Mouse (Mus musculus): ENCODE measurements at regions not wholly inside any gene's neighbourhood (a gene's known extent, or its start where the extent isn't known, plus 50 kb on each side); places are given as distances from the start of the nearest gene placed in this dataset.

DNA sequence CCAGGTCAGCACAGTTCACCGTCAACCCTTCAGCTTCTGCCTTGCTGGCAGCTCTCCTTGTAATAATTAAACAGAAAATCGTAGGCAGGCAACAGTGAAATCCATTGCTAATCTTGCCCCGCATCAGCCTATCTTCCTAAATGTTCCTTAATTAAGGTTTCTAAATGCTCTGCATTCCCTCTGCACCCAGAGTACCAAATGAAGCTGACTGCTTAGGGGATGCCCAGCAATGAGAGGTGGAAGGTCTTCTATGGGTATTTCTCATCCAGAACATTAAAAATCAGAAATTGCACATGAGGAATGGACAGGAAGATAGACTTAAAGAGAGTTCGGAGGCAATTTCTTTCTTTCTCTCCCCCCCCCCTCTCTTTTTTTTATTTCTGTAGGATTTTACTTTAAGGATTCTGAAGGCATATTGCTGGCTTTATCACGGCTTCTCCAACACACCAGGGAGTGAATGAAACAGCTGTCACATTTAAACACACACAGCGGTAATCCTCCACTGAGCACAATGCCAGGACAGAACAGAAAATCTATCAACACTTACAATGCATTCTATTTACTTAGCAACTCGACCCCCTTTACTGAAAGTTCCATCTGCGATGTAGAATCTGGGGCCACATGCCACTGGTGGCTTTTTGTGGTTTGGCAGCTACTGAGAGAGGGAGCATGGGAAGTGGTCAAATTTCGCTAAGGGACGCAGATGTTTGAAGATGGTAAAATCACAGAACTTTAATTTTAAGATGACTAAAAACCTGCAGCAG is 584.2 kb upstream of the Kirrel3 start:
- TF ChIP-seq POLR2A (IDR thresholded peaks at IDR 0.05; ENCODE audit: low read depth, low read length), result no peak
- no peak for TF ChIP-seq CTCF (conservative IDR thresholded peaks at IDR 0.05; ENCODE audit: insufficient read depth, insufficient read length, low read depth, low read length)
